8 mouse cellular contexts compared by ENCODE assay signal in genomic region chr2:132587240-132587779, GRCm38 (mm10). TPM values are rescaled to one million over a fixed set of nuclear protein-coding genes. Genes with fewer than 3 reads are reported as not detected.
DNase-seq lines count a peak whose midpoint lies in the region; ATAC-seq and TF ChIP-seq lines count a peak whose summit lies in the region.

Gene Gpcpd1, minus strand, starts transcription at chr2:132587729.

- TF ChIP-seq CTCF in bone marrow macrophage, adult 2 months (IDR thresholded peaks at IDR 0.05; ENCODE audit: low read depth, low read length), result no peak
- TF ChIP-seq CTCF in intestine, postnatal 0 days (IDR thresholded peaks at IDR 0.05; ENCODE audit: low read depth), result no peak
- TF ChIP-seq CTCF in kidney, adult 2 months (conservative IDR thresholded peaks at IDR 0.05; ENCODE audit: insufficient read depth, insufficient read length, low read depth, low read length), result no peak

- no peak within 1 kb of the TSS for H3K27ac ChIP-seq in kidney, embryonic 15.5 days
- no peak within 1 kb of the TSS for H3K27ac ChIP-seq in bone marrow macrophage, adult 2 months (ENCODE audit: insufficient read depth, low read depth, low read length)
- no peak within 1 kb of the TSS for H3K27ac ChIP-seq in intestine, postnatal 0 days (ENCODE audit: low read depth, low read length)
- H3K27ac ChIP-seq in midbrain, embryonic 12.5 days (replicated peaks), result no peak within 1 kb of the TSS
- H3K27ac ChIP-seq in kidney, adult 2 months (ENCODE audit: insufficient read depth, low read depth, low read length), result no peak within 1 kb of the TSS

- DNase-seq in kidney, adult 18-20 months, result no peak
- no peak for DNase-seq in kidney, adult 2 months
- no peak for DNase-seq in ovary, postnatal 14 days (ENCODE audit: low spot score)

- peaks cover 12% of the 10 kb centered on the region for H3K4me1 ChIP-seq in kidney, embryonic 15.5 days
- H3K4me1 ChIP-seq in bone marrow macrophage, adult 2 months (ENCODE audit: control insufficient read depth, insufficient read depth, low read length), result peaks cover 7% of the 10 kb centered on the region
- H3K4me1 ChIP-seq in intestine, postnatal 0 days (replicated peaks; ENCODE audit: control insufficient read depth, insufficient read depth, low read length), result no peaks in the 10 kb centered on the region
- peaks cover 5% of the 10 kb centered on the region for H3K4me1 ChIP-seq in midbrain, embryonic 12.5 days
- H3K4me1 ChIP-seq in kidney, adult 2 months (ENCODE audit: control insufficient read depth, insufficient read depth, low read length), result peaks cover 13% of the 10 kb centered on the region

- WGBS in kidney, embryonic 15.5 days, result 88% methylated on average over 7 of the region's 7 CpGs
- 92% methylated on average over 7 of the region's 7 CpGs for WGBS in intestine, postnatal 0 days
- WGBS in midbrain, embryonic 12.5 days, result 92% methylated on average over 7 of the region's 7 CpGs
- WGBS in kidney, adult 2 months, result 96% methylated on average over 7 of the region's 7 CpGs

- H3K27me3 ChIP-seq in kidney, embryonic 15.5 days, result no peaks in the 10 kb centered on the region
- H3K27me3 ChIP-seq in intestine, postnatal 0 days (replicated peaks; ENCODE audit: control insufficient read depth, insufficient read depth, low read length), result no peaks in the 10 kb centered on the region
- H3K27me3 ChIP-seq in midbrain, embryonic 12.5 days, result no peaks in the 10 kb centered on the region
- no peaks in the 10 kb centered on the region for H3K27me3 ChIP-seq in kidney, adult 2 months (replicated peaks; ENCODE audit: control insufficient read depth, insufficient read depth, low read length)

- no peak within 1 kb of the TSS for H3K4me2 ChIP-seq in kidney, embryonic 15.5 days
- H3K4me2 ChIP-seq in intestine, postnatal 0 days (replicated peaks; ENCODE audit: low read depth), result no peak within 1 kb of the TSS
- H3K4me2 ChIP-seq in midbrain, embryonic 12.5 days (replicated peaks), result no peak within 1 kb of the TSS

- no peak for TF ChIP-seq POLR2A in bone marrow macrophage, adult 2 months (IDR thresholded peaks at IDR 0.05; ENCODE audit: borderline replicate concordance, low read depth, low read length)
- TF ChIP-seq POLR2A in kidney, adult 2 months (IDR thresholded peaks at IDR 0.05; ENCODE audit: low read depth, low read length), result no peak

- ATAC-seq in kidney, embryonic 15.5 days (replicated peaks; ENCODE audit: low FRiP score), result no peak
- no peak for ATAC-seq in granulocyte monocyte progenitor cell, adult 5-6 weeks (replicated peaks; ENCODE audit: poor library complexity, severe bottlenecking)
- ATAC-seq in intestine, postnatal 0 days, result no peak
- no peak for ATAC-seq in midbrain, embryonic 12.5 days (ENCODE audit: low FRiP score, low read depth)

- H3K9me3 ChIP-seq in kidney, embryonic 15.5 days (replicated peaks), result no peaks in the 10 kb centered on the region
- no peaks in the 10 kb centered on the region for H3K9me3 ChIP-seq in intestine, postnatal 0 days (ENCODE audit: control insufficient read depth)
- no peaks in the 10 kb centered on the region for H3K9me3 ChIP-seq in midbrain, embryonic 12.5 days

- H3K4me3 ChIP-seq in kidney, embryonic 15.5 days (replicated peaks), result no peak within 1 kb of the TSS
- no peak within 1 kb of the TSS for H3K4me3 ChIP-seq in bone marrow macrophage, adult 2 months (ENCODE audit: insufficient read depth, low read length)
- H3K4me3 ChIP-seq in intestine, postnatal 0 days (ENCODE audit: low read depth, low read length), result no peak within 1 kb of the TSS
- H3K4me3 ChIP-seq in midbrain, embryonic 12.5 days, result no peak within 1 kb of the TSS
- H3K4me3 ChIP-seq in kidney, adult 2 months (ENCODE audit: insufficient read depth, low read depth, low read length), result no peak within 1 kb of the TSS

- H3K36me3 ChIP-seq in kidney, embryonic 15.5 days, result no peaks in the 10 kb centered on the region
- H3K36me3 ChIP-seq in intestine, postnatal 0 days (ENCODE audit: control insufficient read depth, insufficient read depth), result no peaks in the 10 kb centered on the region
- no peaks in the 10 kb centered on the region for H3K36me3 ChIP-seq in midbrain, embryonic 12.5 days
- H3K36me3 ChIP-seq in kidney, adult 2 months (ENCODE audit: control insufficient read depth, insufficient read depth, low read length), result no peaks in the 10 kb centered on the region

- H3K9ac ChIP-seq in kidney, embryonic 15.5 days, result no peak within 1 kb of the TSS
- H3K9ac ChIP-seq in intestine, postnatal 0 days (ENCODE audit: low read depth, low read length), result no peak within 1 kb of the TSS
- no peak within 1 kb of the TSS for H3K9ac ChIP-seq in midbrain, embryonic 12.5 days (replicated peaks)

RNA-seq across cellular contexts. Expression of gene Gpcpd1, which starts in this region (rescaled TPM):
- 33.6 and 34.1 TPM in 2 replicates for polyA plus RNA-seq in kidney, embryonic 15.5 days (2015; fragmentation: Nextera tagmentation; extraction: Ambion mirVana)
- 31.0 and 35.2 TPM in 2 replicates for polyA plus RNA-seq in bone marrow macrophage, adult 2 months (2012; ENCODE audit: insufficient read depth, insufficient read length, missing spikeins)
- 19.9 and 26.1 TPM in 2 replicates for total RNA-seq in granulocyte monocyte progenitor cell, adult 5-6 weeks (2014; fragmentation: Nextera tagmentation)
- 24.4 and 24.5 TPM in 2 replicates for total RNA-seq in granulocyte monocyte progenitor cell, adult 5-6 weeks (2017)
- polyA plus RNA-seq in intestine, postnatal 0 days (2015; fragmentation: Nextera tagmentation; extraction: Ambion mirVana), result 33.7 and 34.3 TPM in 2 replicates
- polyA plus RNA-seq in midbrain, embryonic 12.5 days (2016; fragmentation: Nextera tagmentation; extraction: Ambion mirVana), result 62.3 and 64.4 TPM in 2 replicates
- 5.3 and 6.1 TPM in 2 replicates for polyA plus RNA-seq in kidney, adult 2 months (2012; rRNA removed)
